Mouse (Mus musculus): ENCODE measurements around the gene Hist1h4n. TPM values are rescaled to one million over a fixed set of nuclear protein-coding genes. Genes with fewer than 3 reads are reported as not detected.
"Not testable (repeated sequence)": the region's sequence is repeated elsewhere in the genome, so short reads cannot be mapped to it uniquely, and the experiment has no call there.

Hist1h4n gene
- total RNA-seq (2012; rRNA removed): 2,365 and 3,405 TPM in 2 replicates

DNA sequence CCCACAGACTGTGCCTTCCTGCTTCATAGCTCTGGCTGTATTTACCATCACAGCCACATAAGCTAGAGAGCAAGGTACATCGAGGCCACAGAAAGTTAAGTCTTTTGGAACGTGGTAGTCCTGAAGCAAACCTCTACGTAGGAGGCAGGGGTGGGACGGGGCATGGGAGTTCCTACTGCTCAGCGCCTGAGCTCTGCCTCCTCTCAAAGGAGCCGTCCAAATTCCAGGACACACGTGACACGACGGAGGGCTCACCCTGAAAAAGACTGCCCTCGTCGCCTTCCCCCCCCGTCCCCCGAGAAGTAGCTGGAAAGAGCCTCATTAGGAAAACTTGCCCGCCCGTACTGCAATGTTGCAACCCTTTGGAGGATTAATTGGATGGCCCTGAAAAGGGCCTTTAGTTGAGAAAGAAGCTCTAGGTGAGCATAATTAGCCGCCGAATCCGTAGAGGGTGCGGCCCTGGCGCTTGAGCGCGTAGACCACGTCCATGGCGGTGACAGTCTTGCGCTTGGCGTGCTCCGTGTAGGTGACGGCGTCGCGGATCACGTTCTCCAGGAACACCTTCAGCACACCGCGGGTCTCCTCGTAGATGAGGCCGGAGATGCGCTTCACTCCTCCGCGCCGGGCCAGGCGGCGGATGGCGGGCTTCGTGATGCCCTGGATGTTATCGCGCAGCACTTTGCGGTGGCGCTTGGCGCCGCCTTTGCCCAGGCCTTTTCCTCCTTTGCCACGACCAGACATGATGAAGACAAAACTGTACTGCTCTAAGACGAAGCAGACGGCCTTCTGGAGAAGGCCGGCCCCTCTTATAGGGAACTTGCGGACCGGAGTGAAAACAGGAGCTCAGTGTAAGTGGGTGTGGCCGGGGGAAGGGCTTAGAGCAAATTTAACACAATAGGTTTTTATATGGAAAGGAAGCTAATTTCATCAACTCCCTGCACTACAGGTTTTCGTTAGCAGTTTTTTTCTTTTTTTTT lies at the start of gene Hist1h4n:
Gene Hist1h4n (minus strand): TSS at position 779 of the 977 bp plus-strand sequence.
- Histone ChIP-seq H3K27ac (ENCODE audit: insufficient read depth, low read depth, low read length, poor library complexity, severe bottlenecking) (peak within 1 kb of the TSS; percentile 25; the same call in 1 of the 2 replicates), H3K4me3 (ENCODE audit: insufficient read depth in 1 of 2, low read depth in 1 of 2, low read length in 2 of 2, poor library complexity in 1 of 2, severe bottlenecking in 1 of 2) (peak within 1 kb of the TSS; percentile 23 to 46; a peak in 1 of 4 replicates)
- DNase-seq (ENCODE audit: low read depth, low spot score); H3K4me1 ChIP-seq (ENCODE audit: control insufficient read depth in 2 of 2, insufficient read depth in 2 of 2, low read length in 2 of 2, poor library complexity in 1 of 2); H3K36me3 ChIP-seq (ENCODE audit: control insufficient read depth, insufficient read depth, low read length, poor library complexity, severe bottlenecking); H3K9me3 ChIP-seq (ENCODE audit: control insufficient read depth, insufficient read depth, low read depth, low read length); in situ Hi-C loops (cut with MboI; ENCODE audit: low sequenced_read_pairs in 2 of 2, unreplicated experiment in 2 of 2); H3K9ac ChIP-seq (ENCODE audit: insufficient read depth, low read depth, low read length, poor library complexity, severe bottlenecking): not testable (repeated sequence)

DNA sequence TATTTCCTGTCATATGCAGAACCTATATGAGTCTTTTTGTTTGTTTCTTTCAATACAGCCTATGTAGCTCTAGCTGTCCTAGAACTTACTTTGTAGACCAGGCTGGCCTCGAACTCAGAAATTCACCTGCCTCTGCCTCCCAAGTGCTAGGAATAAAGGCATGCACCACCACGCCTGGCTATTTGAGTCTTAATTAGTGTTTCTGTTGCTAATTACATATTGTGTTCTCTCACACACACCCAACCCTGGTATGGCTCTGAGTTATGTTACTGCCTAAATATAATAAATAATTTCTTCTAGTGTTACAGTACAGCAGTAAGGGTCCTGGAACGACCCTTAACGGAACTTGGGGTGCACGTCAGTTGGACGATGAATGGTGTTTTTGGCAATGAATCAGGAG lies 48.7 kb upstream of the Hist1h4n start:
- H3K27ac ChIP-seq (ENCODE audit: insufficient read depth, low read depth, low read length, poor library complexity, severe bottlenecking): no peak overlapping the region
- in situ Hi-C loops (cut with MboI; ENCODE audit: low sequenced_read_pairs in 2 of 2, unreplicated experiment in 2 of 2): no loop called here
- TF ChIP-seq CHD2 (IDR thresholded peaks at IDR 0.05; ENCODE audit: low read depth, low read length): no peak
- no peak for TF ChIP-seq MAFK (IDR thresholded peaks at IDR 0.05; ENCODE audit: insufficient read depth, low read depth, low read length)
- no peak for TF ChIP-seq ZNF384 (IDR thresholded peaks at IDR 0.05; ENCODE audit: low read depth, low read length)
- TF ChIP-seq HCFC1 (IDR thresholded peaks at IDR 0.05; ENCODE audit: borderline replicate concordance, insufficient read depth, low read length): no peak
- TF ChIP-seq ZC3H11A (IDR thresholded peaks at IDR 0.05; ENCODE audit: borderline replicate concordance, low read depth, low read length): no peak

DNA sequence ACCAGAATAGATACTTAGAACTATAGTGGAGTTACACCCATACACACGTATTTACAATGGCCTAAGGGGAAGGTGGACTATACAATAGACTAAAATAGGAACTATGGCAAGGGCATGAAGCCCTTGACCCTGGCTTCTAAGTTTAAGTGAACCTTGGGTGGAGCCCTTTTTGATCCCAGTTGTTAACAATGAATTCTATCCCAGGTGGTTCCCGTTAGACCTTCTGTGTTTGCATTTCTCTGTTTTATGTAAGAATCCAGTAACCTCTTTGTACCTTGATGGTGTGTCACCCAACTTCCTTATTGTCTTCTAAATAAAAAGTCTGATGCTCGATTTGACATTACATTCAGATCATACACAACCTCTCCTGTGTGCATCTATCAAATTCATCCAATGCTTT lies 33.5 kb upstream of the Hist1h4n start:
- Histone ChIP-seq H3K27ac (ENCODE audit: insufficient read depth, low read depth, low read length, poor library complexity, severe bottlenecking) (peak overlapping the region; percentile 99), H3K4me3 (ENCODE audit: insufficient read depth in 1 of 2, low read depth in 1 of 2, low read length in 2 of 2, poor library complexity in 1 of 2, severe bottlenecking in 1 of 2) (peak overlapping the region in 1 of 2 experiments; percentile 30; a peak in 1 of 4 replicates), H3K9ac (ENCODE audit: insufficient read depth, low read depth, low read length, poor library complexity, severe bottlenecking) (peak overlapping the region; percentile 47; the same call in 1 of the 2 replicates), H3K4me1 (ENCODE audit: control insufficient read depth in 2 of 2, insufficient read depth in 2 of 2, low read length in 2 of 2, poor library complexity in 1 of 2) (peaks cover 10 to 14% of the 10 kb centered on the region in 2 experiments)
- H3K36me3 ChIP-seq (ENCODE audit: control insufficient read depth, insufficient read depth, low read length, poor library complexity, severe bottlenecking); DNase-seq (ENCODE audit: low read depth, low spot score); H3K9me3 ChIP-seq (ENCODE audit: control insufficient read depth, insufficient read depth, low read depth, low read length): not testable (repeated sequence)
- in situ Hi-C loops (cut with MboI; ENCODE audit: low sequenced_read_pairs in 2 of 2, unreplicated experiment in 2 of 2): loop anchor here in 1 of 2 experiments (25.0 kb wide), 1 partner anchor 1547 kb away; the partner anchor contains the start of gene Abt1

More for the DNA sequence above, 48.7 kb upstream of the Hist1h4n start:
- H3K36me3 ChIP-seq (ENCODE audit: control insufficient read depth, insufficient read depth, low read length, poor library complexity, severe bottlenecking): no peaks in the 10 kb centered on the region
- H3K4me1 ChIP-seq (ENCODE audit: control insufficient read depth in 2 of 2, insufficient read depth in 2 of 2, low read length in 2 of 2, poor library complexity in 1 of 2): peaks cover 0 to 3% of the 10 kb centered on the region in 2 experiments; a peak in 1 of 4 replicates
- no peak overlapping the region for H3K4me3 ChIP-seq (ENCODE audit: insufficient read depth in 1 of 2, low read depth in 1 of 2, low read length in 2 of 2, poor library complexity in 1 of 2, severe bottlenecking in 1 of 2)
- no peaks in the 10 kb centered on the region for H3K9me3 ChIP-seq (ENCODE audit: control insufficient read depth, insufficient read depth, low read depth, low read length)
- no peak for DNase-seq (ENCODE audit: low read depth, low spot score)
- H3K9ac ChIP-seq (ENCODE audit: insufficient read depth, low read depth, low read length, poor library complexity, severe bottlenecking): no peak overlapping the region

DNA sequence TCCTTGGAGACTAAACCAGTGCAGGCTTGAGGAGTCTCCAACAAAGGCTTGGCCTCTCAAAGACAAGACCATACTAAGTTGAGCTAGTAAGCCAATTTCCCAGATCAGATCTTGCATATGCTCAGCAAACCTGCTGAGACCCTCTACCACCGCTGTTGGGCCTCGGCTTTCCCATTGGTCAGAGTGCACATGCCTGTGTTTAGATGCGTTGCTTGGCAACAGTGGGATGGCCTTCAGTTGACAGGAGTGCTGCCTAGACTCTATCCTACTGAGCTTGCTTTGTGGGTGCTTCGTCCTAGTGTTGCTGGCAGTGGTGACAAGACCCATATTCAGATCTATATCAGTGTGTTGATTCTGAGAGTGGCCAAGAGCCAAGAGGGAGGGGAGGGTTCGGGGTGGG lies 29.6 kb upstream of the Hist1h4n start:
- in situ Hi-C loops (cut with MboI; ENCODE audit: low sequenced_read_pairs in 2 of 2, unreplicated experiment in 2 of 2): loop anchor here in 1 of 2 experiments (25.0 kb wide), 1 partner anchor 1551 kb away; the partner anchor contains the start of gene Abt1
- Histone ChIP-seq H3K4me3 (ENCODE audit: insufficient read depth in 1 of 2, low read depth in 1 of 2, low read length in 2 of 2, poor library complexity in 1 of 2, severe bottlenecking in 1 of 2) (no peak overlapping the region), H3K4me1 (ENCODE audit: control insufficient read depth in 2 of 2, insufficient read depth in 2 of 2, low read length in 2 of 2, poor library complexity in 1 of 2) (peaks cover 15 to 17% of the 10 kb centered on the region in 2 experiments), H3K27ac (ENCODE audit: insufficient read depth, low read depth, low read length, poor library complexity, severe bottlenecking) (no peak overlapping the region), H3K9me3 (ENCODE audit: control insufficient read depth, insufficient read depth, low read depth, low read length) (no peaks in the 10 kb centered on the region), H3K9ac (ENCODE audit: insufficient read depth, low read depth, low read length, poor library complexity, severe bottlenecking) (no peak overlapping the region; the same call in 1 of the 2 replicates), H3K36me3 (ENCODE audit: control insufficient read depth, insufficient read depth, low read length, poor library complexity, severe bottlenecking) (no peaks in the 10 kb centered on the region)
- no peak for TF ChIP-seq MAFK (IDR thresholded peaks at IDR 0.05; ENCODE audit: insufficient read depth, low read depth, low read length)
- no peak for TF ChIP-seq ZNF384 (IDR thresholded peaks at IDR 0.05; ENCODE audit: low read depth, low read length)
- TF ChIP-seq HCFC1 (IDR thresholded peaks at IDR 0.05; ENCODE audit: borderline replicate concordance, insufficient read depth, low read length): no peak
- TF ChIP-seq CHD2 (IDR thresholded peaks at IDR 0.05; ENCODE audit: low read depth, low read length): no peak
- no peak for TF ChIP-seq ZC3H11A (IDR thresholded peaks at IDR 0.05; ENCODE audit: borderline replicate concordance, low read depth, low read length)
- peak; percentile 70 for DNase-seq (ENCODE audit: low read depth, low spot score)
